Mouse (Mus musculus) kidney, adult 2 months (tissue): ENCODE results near the gene Tmem120a.

Experiments used
- CTCF ChIP-seq: fragments of 200-500 bp; conservative IDR thresholded peaks from 2 replicates; pipeline ENCODE4 v1.5.1; 2011; ENCODE audit warnings: low read depth, mild to moderate bottlenecking, control low read depth, low read length, moderate library complexity, mixed read lengths; ENCODE audit not compliant: insufficient read depth, insufficient read length
- POLR2A ChIP-seq: fragments of 200-500 bp; IDR thresholded peaks from one replicate; pipeline ENCODE4 v1.6.1; 2011; ENCODE audit warnings: low read depth, low read length, control low read depth

GRCm38 (mm10) chr5:135731322-135731721, 12.9 kb downstream of the Tmem120a start:
- TF ChIP-seq POLR2A (no peak), CTCF (no peak)
